Mouse (Mus musculus): ENCODE data around the gene Gm49450.
A peak's percentile ranks its signal among the peaks of the same experiment; 100 is the strongest.
"Not testable (repeated sequence)": the region's sequence is repeated elsewhere in the genome, so short reads cannot be mapped to it uniquely, and the experiment has no call there.

Gm49450 gene

GRCm38 (mm10) chr15:98954425-98955253 lies 1.3 kb upstream of the Gm49450 start:
- peak; percentile 52 for DNase-seq

DNA sequence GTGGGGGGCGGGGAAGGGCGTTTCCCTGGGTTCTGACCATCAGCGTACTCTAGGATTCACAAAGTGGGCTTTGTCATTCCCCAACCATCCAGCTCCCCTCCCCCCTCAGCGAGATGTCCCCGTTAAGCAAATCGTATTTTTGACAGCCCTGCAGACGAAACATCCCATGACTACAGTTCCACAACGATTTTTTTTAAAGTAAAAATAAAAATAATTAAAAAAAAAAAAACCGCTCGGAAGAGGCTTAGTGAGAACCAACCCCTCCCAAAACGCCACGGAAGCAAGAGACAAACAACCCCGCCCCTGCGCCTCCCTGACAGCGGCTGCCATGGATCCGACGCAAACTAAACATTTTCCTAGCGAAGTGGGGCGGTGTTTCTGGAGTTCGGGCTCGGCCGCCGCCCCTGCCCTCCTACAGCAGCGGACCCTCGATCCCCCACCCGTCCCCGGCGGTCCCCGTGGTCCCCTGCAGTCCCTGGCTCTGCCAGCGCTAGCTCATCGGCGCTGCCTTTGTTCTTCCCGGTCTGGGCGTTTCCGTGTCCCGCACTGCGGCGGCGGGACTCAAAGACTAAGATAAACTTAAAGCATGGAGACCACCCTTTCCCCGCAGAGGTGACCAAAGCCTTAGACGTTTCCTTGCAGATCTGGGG lies 475 bp downstream of the Gm49450 start:
- DNase-seq = peak; percentile 68

GRCm38 (mm10) chr15:98952063-98952455 lies 1.3 kb downstream of the Gm49450 start:
- no peak for DNase-seq

DNA sequence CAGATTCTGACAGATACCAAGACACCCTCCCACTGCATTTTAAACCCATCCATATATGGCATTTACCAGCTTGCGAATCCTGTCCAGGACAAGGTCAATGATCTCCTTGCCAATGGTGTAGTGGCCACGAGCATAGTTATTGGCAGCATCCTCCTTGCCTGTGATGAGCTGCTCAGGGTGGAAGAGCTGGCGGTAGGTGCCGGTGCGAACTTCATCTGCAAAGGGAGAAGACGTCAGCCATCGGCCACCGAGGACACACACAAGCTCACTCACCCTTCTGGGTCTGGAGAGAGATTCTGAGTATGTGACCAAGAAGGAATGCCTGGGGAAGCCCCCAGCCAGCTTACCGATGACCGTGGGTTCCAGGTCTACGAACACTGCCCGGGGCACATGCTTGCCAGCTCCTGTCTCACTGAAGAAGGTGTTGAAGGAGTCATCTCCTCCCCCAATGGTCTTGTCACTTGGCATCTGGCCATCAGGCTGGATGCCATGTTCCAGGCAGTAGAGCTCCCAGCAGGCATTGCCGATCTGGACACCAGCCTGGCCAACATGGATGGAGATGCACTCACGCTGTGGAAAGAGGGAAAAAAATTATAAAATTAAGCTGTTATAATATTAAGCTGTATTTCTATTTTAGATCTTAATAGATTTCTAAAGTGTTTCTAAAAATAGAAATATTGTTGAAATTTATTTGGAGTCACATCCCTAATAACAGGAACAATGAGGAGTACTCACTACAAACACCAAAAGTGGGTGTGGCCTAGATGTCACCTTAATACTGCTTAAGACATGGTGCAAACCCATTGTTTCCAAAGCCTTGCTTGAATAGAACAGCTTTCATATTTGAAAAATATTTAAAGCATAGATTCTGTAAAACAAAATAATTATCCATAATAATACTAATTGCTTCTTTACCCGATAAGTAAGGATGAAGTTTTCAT lies 2.0 kb downstream of the Gm49450 start:
- not testable (repeated sequence) for DNase-seq

GRCm38 (mm10) chr15:98949607-98949892 lies 3.8 kb downstream of the Gm49450 start:
- DNase-seq = no peak

DNA sequence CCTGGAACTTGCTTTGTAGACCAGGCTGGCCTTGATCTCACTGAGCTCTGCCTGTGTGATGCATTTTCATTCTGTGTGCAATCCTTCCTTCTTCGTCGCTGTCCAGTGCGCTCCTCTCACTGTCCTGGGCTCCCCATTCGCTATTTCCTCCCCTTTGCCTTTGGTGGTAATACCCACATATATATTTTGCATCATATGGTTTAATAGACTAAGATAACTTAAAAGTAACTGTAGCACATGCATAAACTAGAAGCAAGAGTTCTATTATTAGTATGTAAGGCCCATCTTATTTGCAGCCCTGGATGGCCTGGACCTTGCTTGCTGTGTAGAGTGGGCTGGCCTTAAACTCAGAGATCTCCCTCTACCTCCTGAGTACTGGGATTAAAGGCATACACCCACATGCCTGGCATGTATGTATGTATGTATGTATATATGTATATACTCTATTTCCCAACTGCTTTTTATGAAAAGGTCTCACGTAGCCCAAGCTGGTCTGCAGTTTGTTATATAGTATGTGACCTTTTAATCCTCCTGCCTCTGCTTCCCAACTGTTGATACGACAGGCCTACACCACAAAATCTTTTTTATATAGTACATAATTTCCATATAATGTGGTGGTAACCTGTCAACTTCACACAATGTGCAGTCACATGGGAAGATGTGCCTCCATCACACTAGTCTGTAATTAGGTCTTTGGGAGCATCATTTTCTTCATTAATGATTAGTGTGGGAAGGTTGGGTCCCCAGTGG lies 4.3 kb downstream of the Gm49450 start:
- DNase-seq = no peak

DNA sequence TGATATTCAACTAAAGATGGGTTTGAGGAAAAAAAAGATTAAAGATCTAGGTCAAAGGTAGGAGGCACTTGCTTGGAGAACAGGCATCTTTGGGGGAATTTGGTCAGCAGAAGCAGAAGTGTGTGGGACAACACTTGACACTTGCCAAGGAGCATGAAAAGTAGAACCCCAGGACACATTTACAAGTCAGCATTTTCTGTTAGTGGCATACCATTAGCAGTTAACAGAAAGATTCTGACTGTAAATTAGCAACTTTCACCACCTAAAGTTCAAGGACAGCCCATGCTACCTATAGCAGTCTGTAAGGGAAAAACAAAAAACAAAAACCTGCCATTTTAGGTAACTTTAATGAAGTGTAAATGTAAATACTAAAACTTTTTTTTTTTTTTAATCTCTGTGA lies 5.0 kb downstream of the Gm49450 start:
- DNase-seq = no peak

DNA sequence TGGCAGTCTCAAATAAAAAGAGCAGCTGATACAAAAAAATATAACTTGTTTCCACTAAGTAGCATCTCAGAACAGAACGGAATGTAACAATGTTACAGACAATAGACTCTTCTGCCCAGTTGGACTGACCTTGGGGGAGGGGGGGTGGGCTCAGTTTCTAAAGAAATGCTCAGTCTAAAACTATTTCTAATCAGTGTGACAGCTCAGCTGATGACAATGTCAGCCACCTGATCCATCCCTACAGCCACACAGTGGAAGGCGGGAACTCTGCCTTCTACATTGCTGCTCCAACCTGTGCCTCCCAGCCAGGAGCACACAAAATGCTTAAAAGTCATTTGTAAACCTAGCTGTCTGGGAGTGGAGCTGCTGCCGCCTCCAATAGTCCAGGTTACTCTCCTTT lies 5.5 kb downstream of the Gm49450 start:
- DNase-seq = no peak

GRCm38 (mm10) chr15:98943133-98943532 lies 10.2 kb downstream of the Gm49450 start:
- no peak for DNase-seq

- DNase-seq = no peak
These were observed 11.3 kb downstream of the Gm49450 start for GRCm38 (mm10) chr15:98942081-98942480.

DNA sequence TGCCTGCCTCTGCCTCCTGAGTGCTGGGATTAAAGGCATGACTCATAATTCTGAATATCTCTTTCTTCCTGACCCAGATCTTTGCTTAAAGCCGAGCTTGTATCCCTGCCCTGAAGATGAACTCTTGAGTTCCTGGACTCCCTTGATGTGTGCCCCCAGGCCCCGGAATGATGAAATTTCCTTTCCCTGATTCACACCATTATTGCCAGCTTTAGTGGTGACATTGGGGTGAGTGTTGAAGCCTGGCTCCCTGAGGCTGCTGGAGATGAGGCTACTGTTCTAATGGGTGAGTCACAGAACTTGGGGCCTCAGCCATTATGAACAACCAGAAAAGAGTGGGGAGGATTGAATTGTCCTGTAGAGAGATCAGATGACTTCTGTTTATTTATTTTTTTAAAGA lies 11.8 kb downstream of the Gm49450 start:
- DNase-seq = no peak

GRCm38 (mm10) chr15:98940816-98941215 lies 12.5 kb downstream of the Gm49450 start:
- DNase-seq = peak; percentile 14

DNA sequence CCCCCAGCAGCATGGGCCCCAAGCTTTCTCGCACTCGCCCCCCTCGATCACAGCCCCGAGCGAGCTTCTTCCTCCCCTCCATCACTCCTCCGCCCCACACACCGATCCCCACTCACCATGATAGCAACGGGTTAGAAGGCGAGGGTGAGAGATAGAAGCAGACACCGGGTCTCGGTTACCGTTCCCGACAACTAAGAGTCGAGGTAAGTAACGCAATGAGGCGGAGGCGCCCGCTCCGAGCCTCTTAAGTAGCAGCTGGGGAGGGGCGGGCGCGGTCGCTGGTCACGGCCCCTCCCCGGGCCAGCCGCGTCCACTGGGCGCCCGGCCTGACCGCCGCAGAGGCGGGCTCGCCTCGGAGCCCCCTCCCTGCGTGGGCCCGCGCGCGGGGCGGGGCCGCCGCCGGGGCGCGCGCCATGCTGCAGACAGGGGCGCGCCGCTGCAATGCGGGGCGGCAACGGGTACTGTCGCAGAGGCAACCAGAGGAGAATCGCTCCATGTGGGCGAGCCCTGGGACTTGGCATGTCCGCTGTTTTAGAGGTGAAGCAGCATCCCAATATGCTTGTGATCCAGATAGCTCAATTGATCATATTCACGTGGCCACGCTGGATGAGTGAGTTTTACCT lies 19.0 kb downstream of the Gm49450 start, which contains the start of gene Tuba1b:
Gene Tuba1b (minus strand): TSS at position 349 of the 623 bp plus-strand sequence.
- peak; percentile 90 for DNase-seq

- peak; percentile 98 for DNase-seq
These were observed 19.5 kb downstream of the Gm49450 start for GRCm38 (mm10) chr15:98933833-98934216.

DNA sequence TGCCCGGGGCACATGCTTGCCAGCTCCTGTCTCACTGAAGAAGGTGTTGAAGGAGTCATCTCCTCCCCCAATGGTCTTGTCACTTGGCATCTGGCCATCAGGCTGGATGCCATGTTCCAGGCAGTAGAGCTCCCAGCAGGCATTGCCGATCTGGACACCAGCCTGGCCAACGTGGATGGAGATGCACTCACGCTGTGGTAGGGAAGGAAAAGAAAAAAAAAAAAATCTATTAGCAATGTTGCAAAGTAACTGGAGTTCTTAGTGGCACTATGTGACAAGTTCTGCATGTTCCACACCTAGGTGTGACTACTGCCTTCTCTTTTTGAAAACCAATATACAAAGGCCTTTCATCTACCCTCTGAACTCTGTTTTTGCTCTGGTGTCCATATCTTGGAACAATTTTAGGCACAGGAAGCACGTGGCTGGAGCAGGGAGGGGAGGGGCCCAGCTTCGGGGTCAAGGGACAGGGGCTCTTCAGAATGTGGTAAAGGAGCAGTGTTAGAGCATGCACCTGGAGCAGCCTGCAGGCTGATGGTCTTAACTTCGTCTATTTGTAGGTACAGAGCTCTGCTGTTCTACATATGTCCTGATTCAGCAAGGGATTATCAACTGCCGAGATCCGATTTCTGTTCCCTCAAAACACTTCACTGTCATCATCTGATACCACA lies 20.2 kb downstream of the Gm49450 start:
- DNase-seq = not testable (repeated sequence)

DNA sequence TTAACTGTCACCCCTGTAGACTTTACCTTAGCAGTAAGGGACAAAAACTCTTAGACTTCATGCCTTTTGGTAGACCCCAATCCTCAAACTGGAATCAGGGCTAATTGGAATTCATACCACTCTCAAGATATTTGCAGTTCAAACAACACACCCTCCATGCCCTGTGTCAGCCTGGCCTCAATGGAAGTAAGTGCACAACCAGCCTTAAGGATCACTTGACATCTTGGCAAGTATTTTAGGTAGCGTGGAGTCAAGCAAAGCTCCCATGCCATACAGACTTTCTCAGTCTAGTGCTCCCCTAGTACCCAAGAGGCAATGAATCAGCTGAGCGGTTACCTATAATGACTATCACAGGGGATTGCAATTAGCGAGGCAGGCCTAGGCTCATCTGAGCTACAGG lies 22.4 kb downstream of the Gm49450 start:
- DNase-seq = no peak

GRCm38 (mm10) chr15:98930017-98930734 lies 23.2 kb downstream of the Gm49450 start:
- no peak for DNase-seq

DNA sequence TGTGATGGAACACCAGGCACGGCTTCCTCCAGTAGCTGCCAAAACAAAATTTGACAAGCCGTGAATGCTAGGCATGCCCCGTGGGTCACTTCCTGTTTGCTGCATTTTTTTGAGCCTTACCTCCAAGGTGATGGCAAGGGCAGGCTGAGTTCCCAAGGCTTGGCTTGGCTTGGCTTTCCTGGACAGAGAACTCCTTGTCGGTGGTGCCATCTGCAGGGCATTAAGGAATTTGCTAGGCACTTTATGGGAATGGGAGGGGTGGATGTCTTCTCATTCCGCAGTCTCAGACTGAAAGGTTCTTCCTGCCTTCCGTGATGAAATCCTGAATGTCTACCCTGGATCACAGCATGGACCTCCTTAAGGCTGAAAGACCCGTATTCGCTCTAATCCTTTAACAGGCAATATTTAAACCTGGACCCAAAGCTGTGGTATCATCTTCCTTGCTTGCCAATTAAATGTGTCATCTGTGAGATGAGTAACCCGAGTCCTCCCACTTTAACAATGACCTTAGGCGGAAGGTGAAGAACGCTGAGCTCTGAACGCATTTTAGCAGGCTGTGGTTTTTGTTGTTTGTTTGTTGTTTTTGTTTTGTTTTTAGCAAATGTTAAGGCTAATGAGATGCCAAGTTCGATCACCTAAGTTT lies 24.6 kb downstream of the Gm49450 start:
- peak; percentile 66 for DNase-seq

DNA sequence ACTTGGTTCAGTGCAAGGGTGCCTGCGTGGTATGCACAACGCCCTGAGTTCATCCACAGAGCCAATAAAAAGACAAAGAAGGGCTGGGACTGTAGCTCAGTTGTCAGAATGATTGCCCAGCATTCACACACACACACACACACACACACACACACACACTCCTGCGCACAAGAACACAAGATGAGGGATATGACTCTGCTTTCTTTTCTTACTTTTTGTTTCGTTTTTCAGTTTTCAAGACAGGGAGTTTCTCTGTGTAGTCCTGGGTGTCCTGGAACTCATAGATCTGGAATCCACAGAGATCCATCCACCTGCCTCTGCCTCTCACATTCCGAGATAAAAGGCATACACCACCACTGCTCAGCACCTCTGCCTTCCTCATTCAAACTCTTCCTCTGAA lies 25.8 kb downstream of the Gm49450 start:
- DNase-seq = no peak

GRCm38 (mm10) chr15:98924682-98925081 lies 28.7 kb downstream of the Gm49450 start:
- no peak for DNase-seq

All from right cerebral cortex, postnatal 14 days (tissue).